Mouse (Mus musculus): ENCODE results near the gene Taar8b.
"Not testable (repeated sequence)": the region's sequence is repeated elsewhere in the genome, so short reads cannot be mapped to it uniquely, and the experiment has no call there.

Taar8b gene

DNA sequence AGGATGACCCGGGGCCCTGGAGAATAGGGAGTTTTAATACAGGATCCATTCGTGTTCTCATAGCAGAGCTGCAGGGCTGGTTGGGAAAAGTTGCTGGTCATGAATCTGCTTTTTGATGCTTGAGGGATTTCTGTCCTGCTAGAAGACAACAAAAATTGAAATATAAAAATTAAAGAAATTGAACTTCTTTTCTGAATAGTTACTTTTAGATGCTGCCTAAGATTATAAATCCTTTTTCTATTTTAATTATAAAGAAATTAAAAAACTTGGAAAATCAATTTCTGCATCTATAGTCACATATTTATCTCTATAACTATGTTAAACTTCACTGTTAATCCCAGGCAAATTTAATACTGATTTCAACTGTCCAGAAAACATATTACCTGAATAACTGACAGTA, at the start of gene Taar8b:
Gene Taar8b, minus strand, starts transcription at position 101 of the 400 bp plus-strand sequence.
- no peak for DNase-seq

- DNase-seq = peak; percentile 48 to 63
Measured at GRCm38 (mm10) chr10:24138623-24139261, 46.6 kb upstream of the Taar8b start.

DNA sequence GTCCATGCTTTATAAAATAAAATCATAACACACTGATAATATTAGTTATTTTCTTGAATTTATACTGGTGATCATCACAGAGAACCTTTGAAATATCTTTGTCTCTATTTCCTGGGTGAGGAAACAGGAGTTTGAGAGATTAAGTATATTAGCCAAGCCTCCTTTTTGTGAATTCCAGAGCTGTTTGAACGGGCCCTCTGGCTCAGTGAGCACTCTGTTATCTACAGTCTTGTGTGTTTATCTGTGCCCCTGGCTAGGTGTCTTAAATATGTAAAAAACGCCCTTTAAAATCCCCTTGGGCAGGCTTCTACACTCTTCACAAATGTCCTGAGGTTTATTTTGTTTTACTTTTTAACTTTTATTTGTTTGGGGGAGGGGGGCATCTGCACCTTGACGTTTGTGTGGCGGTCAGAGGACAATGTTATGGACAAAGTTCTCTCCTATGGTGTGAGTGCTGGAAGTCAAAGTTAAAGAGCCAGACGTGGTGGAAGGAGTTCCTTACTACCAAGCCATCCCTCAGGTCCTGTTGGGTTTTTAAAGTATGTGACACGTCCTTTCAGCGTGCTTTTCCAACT, 42.1 kb upstream of the Taar8b start:
- DNase-seq = no peak

DNA sequence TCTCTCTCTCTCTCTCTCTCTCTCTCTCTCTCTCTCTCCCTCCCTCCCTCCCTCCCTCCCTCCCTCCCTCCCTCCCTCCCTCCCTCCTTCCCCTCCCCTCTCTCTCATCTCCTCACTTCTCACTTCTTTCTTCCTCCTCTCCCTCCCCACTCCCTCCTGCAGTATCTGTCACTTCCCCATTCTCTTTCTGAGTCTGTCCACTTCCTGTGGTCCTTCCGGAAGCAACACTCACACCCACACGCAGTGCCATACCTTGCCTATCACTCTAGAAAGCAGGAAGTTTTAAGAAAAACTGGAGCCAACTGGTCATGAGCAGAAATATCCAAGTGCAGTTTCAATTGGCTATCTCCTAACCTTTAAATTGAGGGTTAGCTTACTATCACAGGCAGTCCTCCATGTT, 41.0 kb upstream of the Taar8b start:
- DNase-seq = no peak

GRCm38 (mm10) chr10:24132273-24132672, 40.2 kb upstream of the Taar8b start:
- peak; percentile 76 to 80 for DNase-seq

DNA sequence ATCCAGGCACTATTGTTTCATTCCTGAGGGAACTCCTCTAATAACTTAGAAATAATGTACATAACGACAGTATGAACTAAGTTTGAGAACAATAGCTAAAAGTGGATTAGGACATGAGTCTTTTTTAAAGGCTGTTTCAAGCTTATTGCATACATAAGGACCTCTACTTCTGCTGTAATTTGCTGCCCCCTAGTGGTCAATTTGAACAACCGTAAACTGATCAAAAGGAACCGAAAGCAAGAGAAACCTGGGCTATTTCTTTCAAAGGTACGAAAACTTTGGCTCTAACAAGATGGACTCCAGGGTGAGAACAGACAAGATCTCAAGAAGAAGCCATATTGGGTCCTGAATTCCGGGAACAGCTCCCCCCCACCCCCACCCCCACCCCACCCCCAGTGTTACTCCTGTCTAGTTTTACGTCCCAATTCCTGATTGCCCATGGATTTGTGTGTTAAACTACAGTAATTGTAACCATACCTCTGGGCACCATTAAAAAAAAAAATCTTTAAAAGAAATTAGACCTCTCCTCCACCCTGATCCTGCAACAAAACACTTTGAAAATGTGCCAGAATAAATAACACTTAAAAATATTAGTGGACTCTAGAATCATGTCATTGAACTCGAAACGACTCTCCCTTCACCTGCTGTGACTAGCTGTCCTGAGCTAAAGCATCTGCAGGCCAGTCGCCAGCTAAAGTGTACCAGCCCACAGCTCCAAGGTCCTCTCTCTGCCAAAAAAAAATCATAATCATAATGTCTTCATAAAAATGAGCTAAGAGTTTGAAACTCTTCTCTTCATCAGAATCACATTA, 39.6 kb upstream of the Taar8b start:
- peak; percentile 59 to 85 for DNase-seq

DNA sequence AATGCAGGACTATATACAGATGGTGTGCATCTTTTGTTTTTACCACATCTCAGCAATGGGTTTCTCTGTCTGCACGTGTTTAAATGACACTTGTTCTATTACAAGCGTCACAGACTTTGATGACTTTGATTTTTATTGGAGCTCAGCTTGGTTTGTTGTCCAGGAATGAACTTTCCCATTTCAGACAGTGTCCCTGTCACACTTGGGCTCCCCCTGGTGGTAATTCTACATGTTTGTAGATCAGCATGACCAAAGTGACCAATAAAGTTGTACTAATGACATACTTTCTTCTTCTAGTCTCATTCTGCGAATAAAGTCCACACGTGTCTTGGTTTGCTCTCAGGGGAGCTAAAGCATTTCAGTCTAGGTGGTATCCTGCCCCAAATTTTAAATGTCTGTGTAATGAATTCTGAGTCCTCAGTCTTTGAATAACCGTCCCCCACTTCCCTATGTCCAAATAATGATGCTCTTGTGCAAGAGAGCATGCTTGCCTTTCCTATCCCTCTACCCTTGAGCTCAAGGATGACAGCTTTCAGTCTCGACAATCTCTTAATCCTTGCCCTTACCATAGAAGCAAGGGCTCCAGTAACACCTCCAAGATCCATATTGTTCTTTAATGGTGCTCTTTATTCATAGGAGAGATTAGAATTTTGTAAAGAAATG, 19.2 kb upstream of the Taar8b start:
- DNase-seq = peak; percentile 24 to 36

- not testable (repeated sequence) for DNase-seq
Measured at GRCm38 (mm10) chr10:24109434-24109833, 17.3 kb upstream of the Taar8b start, which contains the start of gene Taar9. Taar9 (minus strand) TSS chr10:24109534.

GRCm38 (mm10) chr10:24108236-24108635, 16.1 kb upstream of the Taar8b start:
- DNase-seq = peak in 1 of 2 experiments; percentile 39

DNA sequence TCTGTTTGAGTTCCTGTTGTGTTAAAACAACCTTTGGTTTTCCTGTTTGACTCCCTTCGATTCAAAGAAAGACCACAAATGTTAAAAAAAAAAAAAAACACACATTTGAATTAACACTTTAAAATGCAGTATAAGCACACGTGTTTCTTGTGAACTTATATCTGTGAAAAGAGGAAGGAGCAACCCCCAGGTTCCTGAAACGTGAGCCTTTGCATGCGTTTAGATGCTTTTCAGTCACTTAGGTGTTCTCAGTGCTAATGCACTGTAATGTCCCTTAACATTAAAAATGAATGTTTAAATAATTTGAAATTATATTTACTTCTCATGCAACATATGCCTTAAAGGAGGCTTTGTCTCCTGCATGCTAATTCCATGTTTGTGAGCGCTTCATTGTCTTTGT, 15.7 kb upstream of the Taar8b start:
- no peak for DNase-seq

DNA sequence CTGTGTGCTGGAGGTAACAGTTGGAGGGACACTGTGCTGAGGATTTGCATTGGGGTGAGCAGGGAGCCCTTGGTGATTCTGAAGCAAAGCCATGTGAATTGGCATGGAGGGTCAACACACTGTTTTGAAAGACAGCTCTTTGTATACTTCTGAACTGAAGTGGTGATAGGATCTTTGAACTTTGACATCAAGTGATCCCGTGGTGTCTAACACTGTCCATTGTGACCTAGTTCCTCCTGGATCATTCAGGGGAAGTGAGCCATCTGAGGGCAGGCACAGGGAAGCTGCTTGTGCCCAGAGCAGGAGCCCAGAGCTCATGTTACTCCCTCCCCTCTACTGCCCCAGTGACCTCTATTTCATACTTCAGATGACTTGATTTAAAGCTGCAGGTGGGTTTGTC, 11.2 kb upstream of the Taar8b start:
- not testable (repeated sequence) for DNase-seq

- not testable (repeated sequence) for DNase-seq
Measured at GRCm38 (mm10) chr10:24101812-24102211, 9.7 kb upstream of the Taar8b start, which contains the start of gene Taar8c. Taar8c (minus strand) TSS chr10:24101912.

DNA sequence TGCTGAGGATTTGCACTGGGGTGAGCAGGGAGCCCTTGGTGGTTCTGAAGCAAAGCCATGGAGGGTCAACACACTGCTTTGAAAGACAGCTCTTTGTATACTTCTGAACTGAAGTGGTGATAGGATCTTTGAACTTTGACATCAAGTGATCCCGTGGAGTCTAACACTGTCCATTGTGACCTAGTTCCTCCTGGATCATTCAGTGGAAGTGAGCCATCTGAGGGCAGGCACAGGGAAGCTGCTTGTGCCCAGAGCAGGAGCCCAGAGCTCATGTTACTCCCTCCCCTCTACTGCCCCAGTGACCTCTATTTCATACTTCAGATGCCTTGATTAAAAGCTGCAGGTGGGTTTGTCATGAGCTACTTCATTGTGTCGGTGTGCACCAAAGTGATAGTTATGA, 4.9 kb upstream of the Taar8b start:
- not testable (repeated sequence) for DNase-seq

- DNase-seq = no peak
Measured at GRCm38 (mm10) chr10:24087168-24087567, 4.9 kb downstream of the Taar8b start.

- DNase-seq = no peak
Measured at GRCm38 (mm10) chr10:24086555-24086954, 5.5 kb downstream of the Taar8b start.

GRCm38 (mm10) chr10:24085936-24086335, 6.2 kb downstream of the Taar8b start:
- no peak for DNase-seq

DNA sequence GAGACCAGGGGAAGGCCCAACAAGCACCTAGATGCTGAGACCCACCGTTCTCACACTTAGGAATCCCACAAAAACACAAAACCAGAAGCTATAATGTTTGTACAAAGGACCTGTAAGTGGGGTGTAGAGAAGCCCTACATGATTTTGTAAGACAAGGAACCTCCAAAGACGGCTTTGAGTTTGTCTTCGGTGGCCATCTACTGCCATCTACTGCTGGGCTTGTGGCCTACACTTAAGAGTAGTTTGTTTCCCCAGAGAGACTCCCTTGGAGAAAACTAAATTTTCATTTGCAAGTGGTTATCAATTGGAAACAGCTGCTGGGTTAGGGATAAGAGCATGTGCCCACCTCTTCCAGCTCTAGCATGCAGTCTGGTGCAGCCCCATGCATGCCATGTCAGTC, 11.9 kb downstream of the Taar8b start:
- peak in 1 of 2 experiments; percentile 45 for DNase-seq

- DNase-seq = not testable (repeated sequence)
Measured at GRCm38 (mm10) chr10:24076200-24076599, 15.9 kb downstream of the Taar8b start, which contains the start of gene Taar8a. Taar8a (plus strand) TSS chr10:24076500.

GRCm38 (mm10) chr10:24074751-24075150, 17.3 kb downstream of the Taar8b start:
- DNase-seq = not testable (repeated sequence)

DNA sequence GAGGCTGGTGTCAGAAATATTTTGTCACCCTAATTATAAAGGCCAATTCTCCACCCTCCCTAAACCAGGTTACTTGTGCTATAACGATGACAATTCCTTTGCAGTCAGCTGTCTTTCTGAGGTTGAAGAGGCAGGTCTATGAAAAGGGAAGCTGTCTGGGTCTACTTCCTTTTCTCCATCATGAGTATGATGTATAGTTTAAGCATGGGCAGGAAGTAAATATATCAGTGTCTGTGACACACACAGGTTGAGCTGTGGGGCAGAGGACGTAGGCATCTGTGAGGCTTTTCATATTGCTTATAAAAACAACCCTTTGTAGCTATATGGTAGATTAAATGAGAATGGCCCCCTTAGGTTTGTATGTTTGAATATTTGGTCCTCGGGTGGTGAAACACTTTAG, 33.1 kb downstream of the Taar8b start:
- DNase-seq = no peak

DNA sequence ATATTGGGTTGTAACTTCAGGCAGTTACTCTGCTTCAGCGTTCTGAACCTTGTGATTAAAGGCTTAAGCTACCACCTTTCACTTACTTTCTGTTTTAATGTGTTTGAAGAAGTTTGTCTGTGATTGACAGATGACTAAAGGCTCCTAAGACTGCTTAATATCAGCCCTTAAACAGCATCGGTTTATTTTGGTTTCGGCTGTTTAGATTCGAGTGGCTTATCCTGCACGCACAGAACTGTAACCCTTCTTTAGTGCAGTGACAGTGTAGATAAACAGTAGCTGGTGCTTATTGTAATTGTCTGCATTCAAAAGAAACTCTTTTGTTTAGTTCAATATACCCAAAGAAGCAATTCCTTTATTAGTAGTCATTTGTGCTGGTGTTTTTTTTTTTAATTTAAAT, 40.1 kb downstream of the Taar8b start:
- no peak for DNase-seq

DNA sequence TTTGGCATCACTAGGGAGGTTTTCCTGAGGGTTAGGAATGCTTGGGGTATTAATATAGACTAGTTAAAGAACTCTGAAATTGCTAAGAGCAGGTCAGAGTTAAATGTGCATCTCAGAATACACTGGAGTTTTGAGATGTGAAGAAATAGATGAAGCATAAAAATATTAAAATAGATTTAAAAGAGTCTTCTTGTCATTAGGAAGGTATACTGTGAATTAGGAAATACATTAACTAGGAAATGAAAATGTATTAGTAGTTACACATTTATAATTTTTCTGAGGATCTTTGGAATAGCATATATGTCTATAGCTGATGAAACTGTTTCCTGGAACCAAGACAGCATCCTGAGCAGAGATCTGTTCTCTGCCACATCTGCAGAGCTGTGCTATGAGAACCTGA, 42.9 kb downstream of the Taar8b start, which contains the start of gene Taar7f:
Gene Taar7f, plus strand, starts transcription at position 301 of the 400 bp plus-strand sequence.
- no peak for DNase-seq
